Mouse (Mus musculus): ENCODE measurements at regions not wholly inside any gene's neighbourhood (a gene's known extent, or its start where the extent isn't known, plus 50 kb on each side); places are given as distances from the start of the nearest gene placed in this dataset.
A peak's percentile ranks its signal among the peaks of the same experiment; 100 is the strongest.

GRCm38 (mm10) chr2:57916375-57917023, 81.2 kb upstream of the Galnt5 start:
- no peak for DNase-seq

GRCm38 (mm10) chr2:57917721-57918120, 80.0 kb upstream of the Galnt5 start:
- DNase-seq: no peak

GRCm38 (mm10) chr2:57919102-57919731, 78.5 kb upstream of the Galnt5 start:
- peak in 1 of 2 experiments; percentile 5 for DNase-seq

GRCm38 (mm10) chr2:57934062-57934822, 63.4 kb upstream of the Galnt5 start:
- DNase-seq: no peak

Measured in thymus, postnatal 36 days (tissue).